Mouse (Mus musculus) left cerebral cortex, postnatal 36 days (tissue): ENCODE measurements around the gene Sema6d. TPM values are rescaled to one million over a fixed set of nuclear protein-coding genes. Genes with fewer than 3 reads are reported as not detected.

Source experiments
- DNase-seq, 2 experiments: peaks; one replicate each; pipeline ENCODE4 v3.0.0; 2021 to 2022; ENCODE audit warnings: low spot score in 2 of 2, mixed read lengths in 1 of 2
- intact Hi-C: fragments of 180-260 bp; cut with DNase I; formaldehyde crosslinking; loops from one replicate; pipeline ENCODE4 v1.15.1; 2025
- total RNA-seq, 2 experiments: library from RNA; stranded (reverse); gene quantifications; 2 replicates each; pipeline ENCODE4 v1.2.3; 2021

Sema6d gene
- total RNA-seq, 2 experiments from 2014 or later = 43.6 to 51.6 TPM

- no peak for DNase-seq
- intact Hi-C loops = no loop called here
These were observed 354.4 kb downstream of the Sema6d start for GRCm38 (mm10) chr2:124444199-124444598.

DNA sequence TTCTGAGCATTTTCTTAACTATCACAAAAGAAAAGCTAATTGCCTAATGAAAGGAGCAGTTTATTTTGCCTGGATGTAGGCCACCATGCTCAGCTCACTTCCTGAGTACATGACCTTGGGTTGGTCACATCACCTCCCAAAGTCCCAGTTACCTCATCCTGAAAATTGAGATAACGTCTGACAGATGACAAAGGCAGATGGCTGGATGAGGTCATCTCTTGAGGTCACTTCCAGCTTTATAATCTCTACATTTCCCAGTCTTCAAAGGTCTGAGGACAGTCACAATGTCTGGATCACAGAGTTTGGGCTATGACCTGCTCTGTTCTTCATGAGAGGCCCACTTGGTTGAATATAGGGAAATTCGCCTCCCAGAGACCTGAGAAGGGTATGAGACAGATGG lies 366.1 kb downstream of the Sema6d start:
- intact Hi-C loops = no loop called here
- DNase-seq = no peak

- intact Hi-C loops = no loop called here
- no peak for DNase-seq
These were observed 367.2 kb downstream of the Sema6d start for GRCm38 (mm10) chr2:124456999-124457398.

GRCm38 (mm10) chr2:124458028-124458427 lies 368.3 kb downstream of the Sema6d start:
- no peak for DNase-seq
- intact Hi-C loops = no loop called here

- no peak for DNase-seq
- intact Hi-C loops = no loop called here
These were observed 371.2 kb downstream of the Sema6d start for GRCm38 (mm10) chr2:124460956-124461355.

- no peak for DNase-seq
- intact Hi-C loops = no loop called here
These were observed 371.6 kb downstream of the Sema6d start for GRCm38 (mm10) chr2:124461378-124461851.

GRCm38 (mm10) chr2:124465004-124465946 lies 375.5 kb downstream of the Sema6d start:
- DNase-seq = no peak
- intact Hi-C loops = no loop called here

GRCm38 (mm10) chr2:124467429-124467828 lies 377.7 kb downstream of the Sema6d start:
- intact Hi-C loops = no loop called here
- no peak for DNase-seq

- intact Hi-C loops = no loop called here
- DNase-seq = no peak
These were observed 380.7 kb downstream of the Sema6d start for GRCm38 (mm10) chr2:124470346-124471042.

DNA sequence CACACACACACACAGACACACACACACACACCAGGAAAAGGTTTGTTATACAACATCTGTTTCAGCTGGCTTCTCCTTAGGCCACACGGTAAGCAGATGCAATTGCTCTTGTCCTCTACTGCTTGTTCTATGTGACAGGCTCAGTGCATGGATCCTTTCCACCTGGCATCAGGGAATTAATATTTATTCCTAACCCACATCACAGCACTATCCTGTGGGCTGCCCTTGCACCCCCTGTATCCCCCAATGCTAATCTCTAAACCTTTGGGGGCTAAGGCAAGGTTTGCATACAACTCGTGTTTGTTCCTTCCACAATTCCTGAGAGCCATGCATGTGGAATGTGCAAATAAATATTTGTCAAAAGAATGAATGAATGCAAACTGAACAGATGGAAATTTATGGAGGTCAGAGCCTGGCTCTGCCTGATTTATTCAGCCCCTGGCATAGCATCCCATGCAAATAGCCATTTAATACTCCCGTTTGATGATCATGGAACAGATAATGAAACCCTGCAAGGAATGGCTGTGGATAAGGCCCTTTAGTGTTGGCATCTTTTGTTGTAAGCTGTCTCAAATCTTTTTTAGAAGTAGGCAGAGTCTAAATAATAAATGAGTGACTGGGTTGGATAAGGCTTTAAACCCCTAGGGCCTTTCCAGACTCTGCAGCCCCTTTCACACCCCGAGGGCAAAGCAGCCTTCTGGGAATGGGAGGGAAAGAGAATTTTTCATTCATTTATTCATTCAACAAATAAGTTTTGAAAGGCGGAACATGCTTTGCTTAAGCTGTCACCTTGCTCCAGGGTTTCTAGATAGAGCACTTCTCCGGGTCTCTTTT lies 383.1 kb downstream of the Sema6d start:
- DNase-seq = no peak
- intact Hi-C loops = no loop called here

DNA sequence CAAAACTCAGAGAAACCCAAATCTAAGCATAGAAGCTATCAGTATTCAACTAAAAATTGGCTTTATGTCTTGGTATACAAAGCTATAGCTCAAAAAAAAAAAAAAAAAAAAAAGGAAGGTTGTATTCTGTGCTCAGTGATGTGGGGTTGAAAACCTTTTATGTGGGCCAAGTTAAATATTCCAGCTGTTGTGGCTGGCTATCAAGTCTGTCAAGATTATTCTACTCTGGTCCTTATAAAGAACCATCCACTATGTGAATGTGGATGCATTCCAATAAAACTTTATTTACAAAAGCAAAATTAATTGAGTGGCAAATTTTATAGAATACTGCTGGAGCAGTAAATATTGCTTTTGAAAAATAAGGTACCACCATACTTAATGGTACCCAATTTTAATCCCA lies 388.1 kb downstream of the Sema6d start:
- DNase-seq = no peak
- intact Hi-C loops = no loop called here

- intact Hi-C loops = no loop called here
- DNase-seq = no peak
These were observed 388.8 kb downstream of the Sema6d start for GRCm38 (mm10) chr2:124478526-124478925.

GRCm38 (mm10) chr2:124485761-124486160 lies 396.0 kb downstream of the Sema6d start:
- intact Hi-C loops = no loop called here
- no peak for DNase-seq

GRCm38 (mm10) chr2:124490010-124490801 lies 400.4 kb downstream of the Sema6d start:
- DNase-seq = peak in 1 of 2 experiments; percentile 17
- intact Hi-C loops = no loop called here

DNA sequence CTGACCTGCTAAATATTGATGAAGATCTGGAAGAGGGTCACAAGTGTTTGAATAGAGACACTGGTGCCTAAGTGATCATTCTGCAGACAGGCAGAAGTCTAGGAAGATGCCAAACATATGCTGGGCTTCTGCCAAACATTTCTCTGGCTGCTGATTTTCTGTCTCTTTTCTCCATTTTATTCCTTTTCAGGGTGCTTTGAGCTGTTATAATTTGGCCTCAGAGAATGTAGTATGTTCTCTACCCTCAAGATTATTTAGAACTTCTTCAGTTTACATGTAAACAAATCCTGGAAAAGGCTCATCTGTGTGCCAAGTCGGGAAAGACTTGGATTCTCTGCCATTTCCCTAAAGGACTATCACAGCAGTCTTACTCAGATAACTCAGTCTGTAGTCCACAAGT lies 406.0 kb downstream of the Sema6d start:
- intact Hi-C loops = no loop called here
- DNase-seq = no peak

DNA sequence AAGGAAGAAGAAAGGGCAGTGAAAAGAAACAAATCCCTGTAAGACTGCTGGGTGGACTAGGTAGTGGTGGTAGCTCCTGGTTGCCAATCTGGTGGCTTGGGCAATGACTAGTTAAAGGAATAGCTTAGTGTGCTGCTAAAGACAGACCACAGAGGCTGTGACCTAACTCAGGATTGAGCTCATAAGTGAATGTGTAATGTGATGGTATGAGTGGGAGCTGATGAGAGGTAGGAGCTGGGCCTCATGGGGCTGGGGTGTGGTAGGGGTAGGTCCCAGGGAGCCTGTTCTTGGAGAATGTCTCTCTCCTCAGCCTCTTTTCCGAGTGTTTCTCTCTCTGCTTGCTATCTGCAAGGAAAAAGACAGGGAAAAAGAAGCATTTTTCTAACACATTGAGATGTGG lies 409.9 kb downstream of the Sema6d start:
- intact Hi-C loops = no loop called here
- DNase-seq = no peak

- no peak for DNase-seq
- intact Hi-C loops = no loop called here
These were observed 416.2 kb downstream of the Sema6d start for GRCm38 (mm10) chr2:124505784-124506489.

GRCm38 (mm10) chr2:124507804-124508203 lies 418.0 kb downstream of the Sema6d start:
- intact Hi-C loops = no loop called here
- no peak for DNase-seq
